Mouse (Mus musculus) cortical plate, adult 2 months (tissue): Measurements from ENCODE around the gene Hectd2.

Source experiments
- CTCF ChIP-seq: fragments of 200-500 bp; IDR thresholded peaks from 2 replicates; pipeline ENCODE4 v1.5.1; 2011; ENCODE audit warnings: mild to moderate bottlenecking, control low read depth, low read length; ENCODE audit not compliant: insufficient read depth; ENCODE audit errors: extremely low read depth
- POLR2A ChIP-seq: fragments of 200-500 bp; IDR thresholded peaks from 2 replicates; pipeline ENCODE4 v1.6.1; 2011; ENCODE audit warnings: mild to moderate bottlenecking, low read length, control low read depth; ENCODE audit not compliant: insufficient read depth; ENCODE audit errors: extremely low read depth

- TF ChIP-seq CTCF, result no peak
- TF ChIP-seq POLR2A, result no peak
These were observed 113.7 kb downstream of the Hectd2 start for GRCm38 (mm10) chr19:36668098-36668497.
